In genomic region chr3:32265619-32266222, GRCm38 (mm10) we compare ENCODE assay signal across 24 mouse cellular contexts.
DNase-seq lines count a peak whose midpoint lies in the region; ATAC-seq and TF ChIP-seq lines count a peak whose summit lies in the region.
"Had no signal": no experiment of that assay in that cellular context is flagged by ENCODE, and none has a peak within 500 bp of the region (broad histone marks: within the 10 kb centered on the region; RNA-seq: fewer than 3 reads in every experiment).

No protein-coding gene starts in this region.

- peak; percentile 51; the same call in 1 of the 2 replicates for ATAC-seq in forebrain, postnatal 0 days
- ATAC-seq in forebrain, embryonic 15.5 days (replicated peaks): no peak
- ATAC-seq in kidney, embryonic 14.5 days (ENCODE audit: low FRiP score, low TSS enrichment): peak; percentile 60; the same call in 1 of the 2 replicates
- ATAC-seq: intestine, embryonic 16.5 days; liver, embryonic 12.5 days had no signal

- no peak overlapping the region for H3K9ac ChIP-seq in forebrain, postnatal 0 days
- no peak overlapping the region for H3K9ac ChIP-seq in forebrain, embryonic 15.5 days (replicated peaks)
- no peak overlapping the region for H3K9ac ChIP-seq in kidney, embryonic 14.5 days (ENCODE audit: low read depth, low read length)
- H3K9ac ChIP-seq: hindbrain, embryonic 15.5 days; liver, embryonic 12.5 days; lung, embryonic 15.5 days; neural tube, embryonic 13.5 days; stomach, embryonic 15.5 days had no signal

- no peaks in the 10 kb centered on the region for H3K9me3 ChIP-seq in forebrain, postnatal 0 days (ENCODE audit: low read length)
- no peaks in the 10 kb centered on the region for H3K9me3 ChIP-seq in forebrain, embryonic 15.5 days
- no peaks in the 10 kb centered on the region for H3K9me3 ChIP-seq in kidney, embryonic 14.5 days (ENCODE audit: control insufficient read depth, low read length)
- H3K9me3 ChIP-seq: heart, embryonic 10.5 days; hindbrain, embryonic 15.5 days; limb, embryonic 10.5 days; liver, embryonic 12.5 days; lung, embryonic 15.5 days; stomach, embryonic 15.5 days had no signal

- H3K4me3 ChIP-seq in forebrain, postnatal 0 days (ENCODE audit: low read depth, low read length): no peak overlapping the region
- no peak overlapping the region for H3K4me3 ChIP-seq in forebrain, embryonic 15.5 days
- H3K4me3 ChIP-seq in kidney, embryonic 14.5 days (ENCODE audit: low read length): no peak overlapping the region
- H3K4me3 ChIP-seq: erythroblast, embryonic 14.5 days; heart, embryonic 10.5 days; hindbrain, embryonic 15.5 days; left cerebral cortex, adult 2 months; limb, embryonic 10.5 days; liver, embryonic 12.5 days; lung, embryonic 15.5 days; neural tube, embryonic 13.5 days; stomach, embryonic 15.5 days had no signal

- no peak for DNase-seq in forebrain, postnatal 0 days
- DNase-seq in retina, postnatal 1 day: peak; percentile 13
- no peak for DNase-seq in retina, embryonic 14.5 days (ENCODE audit: low spot score)
- DNase-seq in thymus, postnatal 0 days (ENCODE audit: low spot score): no peak
- no peak for DNase-seq in urinary bladder, adult 2 months (ENCODE audit: low spot score)
- DNase-seq in ovary, postnatal 14 days (ENCODE audit: low spot score): no peak
- DNase-seq: adrenal gland, postnatal 14 days; B cell, adult 2 months; cerebellum, adult 9-10 months; gastrocnemius, postnatal 36 days; heart, postnatal 10 days; thymus, adult 2 months had no signal

- H3K27me3 ChIP-seq in forebrain, postnatal 0 days (ENCODE audit: insufficient read depth, low read length): no peaks in the 10 kb centered on the region
- no peaks in the 10 kb centered on the region for H3K27me3 ChIP-seq in forebrain, embryonic 15.5 days
- H3K27me3 ChIP-seq in kidney, embryonic 14.5 days (ENCODE audit: control insufficient read depth, insufficient read depth, low read length): no peaks in the 10 kb centered on the region
- H3K27me3 ChIP-seq: hindbrain, embryonic 15.5 days; liver, embryonic 12.5 days; lung, embryonic 15.5 days; neural tube, embryonic 13.5 days; stomach, embryonic 15.5 days had no signal

- WGBS in forebrain, postnatal 0 days: 3% methylated on average over 5 of the region's 5 CpGs
- 3% methylated on average over 5 of the region's 5 CpGs for WGBS in forebrain, embryonic 15.5 days
- 11% methylated on average over 5 of the region's 5 CpGs for WGBS in kidney, embryonic 14.5 days

- no peak for TF ChIP-seq CTCF in forebrain, postnatal 0 days (IDR thresholded peaks at IDR 0.05; ENCODE audit: low read depth)

- H3K4me1 ChIP-seq in forebrain, postnatal 0 days (ENCODE audit: insufficient read depth): no peaks in the 10 kb centered on the region
- 0 out of 2 replicates have a peak, but pooled peaks cover 4% of the 10 kb centered on the region for H3K4me1 ChIP-seq in forebrain, embryonic 15.5 days
- 0 out of 2 replicates have a peak, but pooled peaks cover 5% of the 10 kb centered on the region for H3K4me1 ChIP-seq in kidney, embryonic 14.5 days (ENCODE audit: control insufficient read depth, insufficient read depth, low read length)
- H3K4me1 ChIP-seq: heart, embryonic 10.5 days; hindbrain, embryonic 15.5 days; limb, embryonic 10.5 days; liver, embryonic 12.5 days; lung, embryonic 15.5 days; neural tube, embryonic 13.5 days; stomach, embryonic 15.5 days had no signal

- no peak overlapping the region for H3K27ac ChIP-seq in forebrain, postnatal 0 days (ENCODE audit: low read depth, low read length)
- no peak overlapping the region for H3K27ac ChIP-seq in forebrain, embryonic 15.5 days (replicated peaks)
- no peak overlapping the region for H3K27ac ChIP-seq in kidney, embryonic 14.5 days (ENCODE audit: low read depth, low read length)
- H3K27ac ChIP-seq: heart, embryonic 10.5 days; hindbrain, embryonic 15.5 days; left cerebral cortex, adult 2 months; limb, embryonic 10.5 days; liver, embryonic 12.5 days; lung, embryonic 15.5 days; neural tube, embryonic 13.5 days; stomach, embryonic 15.5 days had no signal

- H3K36me3 ChIP-seq in forebrain, postnatal 0 days (ENCODE audit: insufficient read depth): no peaks in the 10 kb centered on the region
- H3K36me3 ChIP-seq in forebrain, embryonic 15.5 days: no peaks in the 10 kb centered on the region
- H3K36me3 ChIP-seq in kidney, embryonic 14.5 days (ENCODE audit: control insufficient read depth, insufficient read depth, low read length): no peaks in the 10 kb centered on the region
- H3K36me3 ChIP-seq: heart, embryonic 10.5 days; hindbrain, embryonic 15.5 days; limb, embryonic 10.5 days; liver, embryonic 12.5 days; lung, embryonic 15.5 days; neural tube, embryonic 13.5 days; stomach, embryonic 15.5 days had no signal

- H3K4me2 ChIP-seq in forebrain, postnatal 0 days (ENCODE audit: low read depth): no peak overlapping the region
- H3K4me2 ChIP-seq in forebrain, embryonic 15.5 days (replicated peaks): no peak overlapping the region
- no peak overlapping the region for H3K4me2 ChIP-seq in kidney, embryonic 14.5 days (replicated peaks; ENCODE audit: low read depth, low read length)
- H3K4me2 ChIP-seq: hindbrain, embryonic 15.5 days; liver, embryonic 12.5 days; lung, embryonic 15.5 days; neural tube, embryonic 13.5 days; stomach, embryonic 15.5 days had no signal
